Mouse (Mus musculus) hindbrain, embryonic 14.5 days (tissue): ENCODE results near the gene Homer2. TPM values are rescaled to one million over a fixed set of nuclear protein-coding genes. Genes with fewer than 3 reads are reported as not detected.
A peak's percentile ranks its signal among the peaks of the same experiment; 100 is the strongest.

Experiments used
- ATAC-seq: fragments of 200-750 bp; cut with Nextera tagmentation; 2 replicates; pipeline ENCODE4 v1.8.0; 2017; ENCODE audit warnings: moderate number of reproducible peaks, mild to moderate bottlenecking, moderate TSS enrichment, moderate library complexity; ENCODE audit not compliant: low FRiP score
- DNase-seq: peaks from one replicate; pipeline ENCODE4 v3.0.0-alpha.2; 2015; ENCODE audit warnings: low spot score
- H3K27ac ChIP-seq: fragments of 300-500 bp; sonication (generic); 2 replicates; pipeline ENCODE4 v1.5.1; 2014; ENCODE audit warnings: mild to moderate bottlenecking, moderate library complexity
- H3K27me3 ChIP-seq: fragments of 300-500 bp; sonication (generic); 2 replicates; pipeline ENCODE4 v1.6.1; 2014; ENCODE audit warnings: mild to moderate bottlenecking, low read length, mixed read lengths; ENCODE audit not compliant: control insufficient read depth, insufficient read depth
- H3K36me3 ChIP-seq: fragments of 300-500 bp; sonication (generic); replicated peaks from 2 replicates; pipeline ENCODE4 v1.6.1; 2014; ENCODE audit not compliant: control insufficient read depth, insufficient read depth
- H3K4me1 ChIP-seq: fragments of 300-500 bp; sonication (generic); replicated peaks from 2 replicates; pipeline ENCODE4 v1.6.1; 2014; ENCODE audit warnings: antibody characterized with exemption, low read length, mixed read lengths; ENCODE audit not compliant: control insufficient read depth, insufficient read depth
- H3K4me2 ChIP-seq: fragments of 300-500 bp; sonication (generic); replicated peaks from 2 replicates; pipeline ENCODE4 v1.6.1; 2014; ENCODE audit warnings: mild to moderate bottlenecking, moderate library complexity
- H3K4me3 ChIP-seq: fragments of 300-500 bp; sonication (generic); replicated peaks from 2 replicates; pipeline ENCODE4 v1.5.1; 2014; ENCODE audit warnings: mild to moderate bottlenecking, low read length
- H3K9ac ChIP-seq: fragments of 300-500 bp; sonication (generic); 2 replicates; pipeline ENCODE4 v1.6.1; 2014
- H3K9me3 ChIP-seq: fragments of 300-500 bp; sonication (generic); 2 replicates; pipeline ENCODE4 v1.6.1; 2016; ENCODE audit warnings: low read length; ENCODE audit not compliant: control insufficient read depth
- WGBS: fragments of 180-500 bp; shearing (Covaris S2); extraction: QIAGEN DNeasy Blood & Tissue Kit; methylation state at CpG from one replicate; pipeline ENCODE4 v1.1.7; 2014; 5-methylcytosine and 5-hydroxymethylcytosine counted together
- polyA plus RNA-seq: library from polyadenylated mRNA; unstranded; fragments of >200 nt; fragmentation: Nextera tagmentation; extraction: Ambion mirVana; gene quantifications from 2 replicates; pipeline ENCODE4 v1.2.1, GENCODE M21; 2014

The Homer2 gene
- polyA plus RNA-seq, 1 experiment from 2014 or later: 25.7 TPM

GRCm38 (mm10) chr7:81592686-81593085 lies 114.6 kb downstream of the Homer2 start:
- WGBS: 94% methylated on average over 9 of the region's 9 CpGs
- Histone ChIP-seq H3K4me1 (no peaks in the 10 kb centered on the region), H3K9me3 (no peaks in the 10 kb centered on the region), H3K9ac (no peak overlapping the region), H3K4me3 (no peak overlapping the region), H3K36me3 (peaks cover 85% of the 10 kb centered on the region), H3K27me3 (no peaks in the 10 kb centered on the region), H3K4me2 (no peak overlapping the region), H3K27ac (no peak overlapping the region)
- ATAC-seq: no peak
- no peak for DNase-seq

GRCm38 (mm10) chr7:81587238-81587637 lies 120.1 kb downstream of the Homer2 start:
- Histone ChIP-seq H3K27ac (no peak overlapping the region), H3K36me3 (peaks cover 66% of the 10 kb centered on the region)
- ATAC-seq: no peak

GRCm38 (mm10) chr7:81585326-81585725 lies 122.0 kb downstream of the Homer2 start:
- Histone ChIP-seq H3K4me2 (no peak overlapping the region), H3K4me3 (no peak overlapping the region), H3K27ac (no peak overlapping the region), H3K4me1 (no peaks in the 10 kb centered on the region), H3K9ac (no peak overlapping the region), H3K27me3 (no peaks in the 10 kb centered on the region), H3K9me3 (no peaks in the 10 kb centered on the region), H3K36me3 (peaks cover 47% of the 10 kb centered on the region)
- DNase-seq (no peak), ATAC-seq (no peak)
- 91% methylated on average over 7 of the region's 7 CpGs for WGBS

More at GRCm38 (mm10) chr7:81587238-81587637, 120.1 kb downstream of the Homer2 start:
- H3K9ac ChIP-seq: no peak overlapping the region
- 87% methylated on average over 4 of the region's 4 CpGs for WGBS
- no peak overlapping the region for H3K4me3 ChIP-seq
- H3K9me3 ChIP-seq: no peaks in the 10 kb centered on the region
- no peaks in the 10 kb centered on the region for H3K4me1 ChIP-seq
- H3K4me2 ChIP-seq: no peak overlapping the region
- H3K27me3 ChIP-seq: no peaks in the 10 kb centered on the region
- no peak for DNase-seq

- H3K36me3 ChIP-seq: peaks cover 50% of the 10 kb centered on the region
- ATAC-seq (no peak), DNase-seq (no peak)
- WGBS: 67% methylated on average over 3 of the region's 3 CpGs
- H3K27me3 ChIP-seq: no peaks in the 10 kb centered on the region
- H3K4me3 ChIP-seq: no peak overlapping the region
- H3K9me3 ChIP-seq: no peaks in the 10 kb centered on the region
- H3K4me1 ChIP-seq: no peaks in the 10 kb centered on the region
- no peak overlapping the region for H3K9ac ChIP-seq
- no peak overlapping the region for H3K4me2 ChIP-seq
- no peak overlapping the region for H3K27ac ChIP-seq
Observed at GRCm38 (mm10) chr7:81583512-81583911, 123.8 kb downstream of the Homer2 start.

- H3K4me2 ChIP-seq: no peak overlapping the region
- no peaks in the 10 kb centered on the region for H3K9me3 ChIP-seq
- 99% methylated on average over 5 of the region's 5 CpGs for WGBS
- H3K9ac ChIP-seq: no peak overlapping the region
- no peak overlapping the region for H3K27ac ChIP-seq
- DNase-seq (no peak), ATAC-seq (no peak)
- H3K4me1 ChIP-seq: no peaks in the 10 kb centered on the region
- peaks cover 39% of the 10 kb centered on the region for H3K36me3 ChIP-seq
- H3K4me3 ChIP-seq: no peak overlapping the region
- no peaks in the 10 kb centered on the region for H3K27me3 ChIP-seq
Observed at GRCm38 (mm10) chr7:81579312-81579711, 128.0 kb downstream of the Homer2 start.

- Histone ChIP-seq H3K9me3 (no peaks in the 10 kb centered on the region), H3K27me3 (no peaks in the 10 kb centered on the region), H3K4me2 (no peak overlapping the region), H3K4me3 (no peak overlapping the region), H3K36me3 (peaks cover 39% of the 10 kb centered on the region), H3K9ac (no peak overlapping the region), H3K27ac (no peak overlapping the region), H3K4me1 (peaks cover 1% of the 10 kb centered on the region)
- DNase-seq (no peak), ATAC-seq (no peak)
- 94% methylated on average over 7 of the region's 7 CpGs for WGBS
Observed at GRCm38 (mm10) chr7:81578413-81578812, 128.9 kb downstream of the Homer2 start.

GRCm38 (mm10) chr7:81577872-81578271 lies 129.5 kb downstream of the Homer2 start:
- peaks cover 6% of the 10 kb centered on the region for H3K4me1 ChIP-seq
- H3K9me3 ChIP-seq: no peaks in the 10 kb centered on the region
- peaks cover 39% of the 10 kb centered on the region for H3K36me3 ChIP-seq
- 98% methylated on average over 3 of the region's 3 CpGs for WGBS
- no peaks in the 10 kb centered on the region for H3K27me3 ChIP-seq
- H3K4me3 ChIP-seq: no peak overlapping the region
- DNase-seq (no peak), ATAC-seq (no peak)
- no peak overlapping the region for H3K9ac ChIP-seq
- no peak overlapping the region for H3K27ac ChIP-seq
- H3K4me2 ChIP-seq: no peak overlapping the region

- Histone ChIP-seq H3K9ac (no peak overlapping the region), H3K27me3 (no peaks in the 10 kb centered on the region), H3K4me1 (peaks cover 16% of the 10 kb centered on the region), H3K4me3 (no peak overlapping the region), H3K36me3 (peaks cover 39% of the 10 kb centered on the region), H3K27ac (no peak overlapping the region), H3K9me3 (no peaks in the 10 kb centered on the region), H3K4me2 (no peak overlapping the region)
- WGBS: 95% methylated on average over 10 of the region's 10 CpGs
- no peak for ATAC-seq
- no peak for DNase-seq
Observed at GRCm38 (mm10) chr7:81575606-81576005, 131.7 kb downstream of the Homer2 start.

GRCm38 (mm10) chr7:81573821-81574220 lies 133.5 kb downstream of the Homer2 start:
- no peaks in the 10 kb centered on the region for H3K27me3 ChIP-seq
- H3K4me2 ChIP-seq: peak overlapping the region; percentile 76; the same call in 1 of the 2 replicates
- H3K27ac ChIP-seq: no peak overlapping the region
- no peak overlapping the region for H3K9ac ChIP-seq
- H3K9me3 ChIP-seq: no peaks in the 10 kb centered on the region
- H3K4me1 ChIP-seq: peaks cover 16% of the 10 kb centered on the region
- H3K4me3 ChIP-seq: no peak overlapping the region
- no peak for ATAC-seq
- no peak for DNase-seq
- H3K36me3 ChIP-seq: peaks cover 26% of the 10 kb centered on the region
- WGBS: 92% methylated on average over 9 of the region's 9 CpGs

GRCm38 (mm10) chr7:81573397-81573796 lies 133.9 kb downstream of the Homer2 start:
- H3K9ac ChIP-seq: no peak overlapping the region

More at GRCm38 (mm10) chr7:81573397-81573796, 133.9 kb downstream of the Homer2 start:
- Histone ChIP-seq H3K9me3 (no peaks in the 10 kb centered on the region), H3K4me1 (peaks cover 16% of the 10 kb centered on the region), H3K4me2 (peak overlapping the region; percentile 76; the same call in 1 of the 2 replicates), H3K27me3 (no peaks in the 10 kb centered on the region), H3K4me3 (no peak overlapping the region), H3K36me3 (peaks cover 22% of the 10 kb centered on the region), H3K27ac (no peak overlapping the region)
- DNase-seq (no peak), ATAC-seq (no peak)
- 94% methylated on average over 6 of the region's 6 CpGs for WGBS
